Mouse (Mus musculus): Measurements from ENCODE around the gene Phpt1.
A peak's percentile ranks its signal among the peaks of the same experiment; 100 is the strongest.
"Not testable (repeated sequence)": the region's sequence is repeated elsewhere in the genome, so short reads cannot be mapped to it uniquely, and the experiment has no call there.

The Phpt1 gene

GRCm38 (mm10) chr2:25558774-25559173 is 16.2 kb downstream of the Phpt1 start:
- DNase-seq: no peak

- no peak for DNase-seq
Measured at GRCm38 (mm10) chr2:25557964-25558360, 17.1 kb downstream of the Phpt1 start.

GRCm38 (mm10) chr2:25557221-25557963 is 17.6 kb downstream of the Phpt1 start, which contains the start of gene Edf1:
TSS of gene Edf1 (plus strand) at chr2:25557847.
- peak; percentile 93 for DNase-seq

GRCm38 (mm10) chr2:25556296-25556695 is 18.7 kb downstream of the Phpt1 start:
- DNase-seq: no peak

- DNase-seq: not testable (repeated sequence)
Measured at GRCm38 (mm10) chr2:25555479-25555878, 19.5 kb downstream of the Phpt1 start.

GRCm38 (mm10) chr2:25553171-25553786 is 21.7 kb downstream of the Phpt1 start:
- not testable (repeated sequence) for DNase-seq

- DNase-seq: peak; percentile 54
Measured at GRCm38 (mm10) chr2:25551186-25551585, 23.8 kb downstream of the Phpt1 start.

- DNase-seq: no peak
Measured at GRCm38 (mm10) chr2:25549021-25549991, 25.7 kb downstream of the Phpt1 start.

- peak; percentile 98 for DNase-seq
Measured at GRCm38 (mm10) chr2:25546811-25547491, 28.1 kb downstream of the Phpt1 start, which contains the start of gene Traf2. TSS of gene Traf2 (minus strand) at chr2:25546940.

- DNase-seq: no peak
Measured at GRCm38 (mm10) chr2:25545996-25546810, 28.8 kb downstream of the Phpt1 start.

GRCm38 (mm10) chr2:25541644-25542367 is 33.2 kb downstream of the Phpt1 start:
- no peak for DNase-seq

GRCm38 (mm10) chr2:25540541-25540948 is 34.5 kb downstream of the Phpt1 start:
- DNase-seq: no peak

- no peak for DNase-seq
Measured at GRCm38 (mm10) chr2:25536531-25536930, 38.5 kb downstream of the Phpt1 start.

- DNase-seq: no peak
Measured at GRCm38 (mm10) chr2:25534866-25535182, 40.2 kb downstream of the Phpt1 start.

- peak; percentile 72 for DNase-seq
Measured at GRCm38 (mm10) chr2:25534178-25534865, 40.7 kb downstream of the Phpt1 start.

- no peak for DNase-seq
Measured at GRCm38 (mm10) chr2:25533707-25534106, 41.3 kb downstream of the Phpt1 start.

- no peak for DNase-seq
Measured at GRCm38 (mm10) chr2:25526510-25527302, 48.3 kb downstream of the Phpt1 start.

Measured in cerebellum, adult 11 months (tissue).